Mouse (Mus musculus): Measurements from ENCODE around the gene Bag5. TPM values are rescaled to one million over a fixed set of nuclear protein-coding genes. Genes with fewer than 3 reads are reported as not detected.
"Not testable (repeated sequence)": the region's sequence is repeated elsewhere in the genome, so short reads cannot be mapped to it uniquely, and the experiment has no call there.

Bag5 gene
- polyA plus RNA-seq, 1 experiment from 2014 or later, result 45.7 TPM

DNA sequence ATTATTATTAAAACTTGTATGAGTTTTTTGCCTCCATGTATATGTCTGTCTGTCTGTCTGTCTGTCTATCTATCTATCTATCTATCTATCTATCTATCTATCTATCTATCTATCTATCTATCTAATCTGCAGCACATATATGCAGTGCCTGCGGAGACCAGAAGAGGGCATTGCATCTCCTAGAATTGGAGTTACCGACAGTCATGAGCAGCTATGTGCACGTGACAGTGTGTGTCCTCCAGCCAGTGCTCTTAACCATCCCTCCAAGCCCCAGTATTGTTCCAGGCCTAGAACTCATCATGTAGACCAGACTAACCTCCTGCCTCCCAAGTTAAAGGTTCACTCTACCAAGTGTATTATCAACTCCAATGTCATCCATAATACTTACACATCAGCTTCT lies 25.7 kb upstream of the Bag5 start:
- DNase-seq (ENCODE audit: low spot score), result peak; percentile 79
- peak; percentile 76 for TF ChIP-seq CTCF (IDR thresholded peaks at IDR 0.05; ENCODE audit: low read depth)
- Histone ChIP-seq H3K4me2 (ENCODE audit: low read length) (no peak overlapping the region), H3K27me3 (ENCODE audit: insufficient read depth, low read length) (no peaks in the 10 kb centered on the region), H3K36me3 (ENCODE audit: insufficient read depth, low read length) (no peaks in the 10 kb centered on the region), H3K9me3 (replicated peaks; ENCODE audit: low read length) (no peaks in the 10 kb centered on the region), H3K4me1 (replicated peaks; ENCODE audit: insufficient read depth, low read length) (0 out of 2 replicates have a peak, but pooled peaks cover under 1% of the 10 kb centered on the region), H3K27ac (no peak overlapping the region), H3K4me3 (replicated peaks; ENCODE audit: low read depth, low read length) (no peak overlapping the region), H3K9ac (ENCODE audit: low read depth, low read length) (no peak overlapping the region)
- ATAC-seq (replicated peaks; ENCODE audit: low FRiP score, low read depth), result no peak
- WGBS, result 13% methylated on average over 3 of the region's 3 CpGs

GRCm38 (mm10) chr12:111737370-111737769 lies 24.3 kb upstream of the Bag5 start:
- DNase-seq (ENCODE audit: low spot score), result peak; percentile 12
- 68% methylated on average over 9 of the region's 9 CpGs for WGBS

GRCm38 (mm10) chr12:111736676-111737075 lies 23.6 kb upstream of the Bag5 start:
- H3K27ac ChIP-seq; H3K4me1 ChIP-seq (replicated peaks; ENCODE audit: insufficient read depth, low read length); H3K4me2 ChIP-seq (ENCODE audit: low read length); H3K9ac ChIP-seq (ENCODE audit: low read depth, low read length); H3K36me3 ChIP-seq (ENCODE audit: insufficient read depth, low read length); H3K4me3 ChIP-seq (replicated peaks; ENCODE audit: low read depth, low read length); ATAC-seq (replicated peaks; ENCODE audit: low FRiP score, low read depth); H3K27me3 ChIP-seq (ENCODE audit: insufficient read depth, low read length); H3K9me3 ChIP-seq (replicated peaks; ENCODE audit: low read length); DNase-seq (ENCODE audit: low spot score): not testable (repeated sequence)
- 89% methylated on average over 8 of the region's 8 CpGs for WGBS

More at GRCm38 (mm10) chr12:111737370-111737769, 24.3 kb upstream of the Bag5 start:
- H3K9me3 ChIP-seq (replicated peaks; ENCODE audit: low read length), result no peaks in the 10 kb centered on the region
- no peak overlapping the region for H3K9ac ChIP-seq (ENCODE audit: low read depth, low read length)
- H3K27ac ChIP-seq, result no peak overlapping the region
- H3K36me3 ChIP-seq (ENCODE audit: insufficient read depth, low read length), result no peaks in the 10 kb centered on the region
- no peak overlapping the region for H3K4me3 ChIP-seq (replicated peaks; ENCODE audit: low read depth, low read length)
- TF ChIP-seq CTCF (IDR thresholded peaks at IDR 0.05; ENCODE audit: low read depth), result no peak
- H3K4me2 ChIP-seq (ENCODE audit: low read length), result no peak overlapping the region
- H3K4me1 ChIP-seq (replicated peaks; ENCODE audit: insufficient read depth, low read length), result no peaks in the 10 kb centered on the region
- no peaks in the 10 kb centered on the region for H3K27me3 ChIP-seq (ENCODE audit: insufficient read depth, low read length)
- ATAC-seq (replicated peaks; ENCODE audit: low FRiP score, low read depth), result no peak

DNA sequence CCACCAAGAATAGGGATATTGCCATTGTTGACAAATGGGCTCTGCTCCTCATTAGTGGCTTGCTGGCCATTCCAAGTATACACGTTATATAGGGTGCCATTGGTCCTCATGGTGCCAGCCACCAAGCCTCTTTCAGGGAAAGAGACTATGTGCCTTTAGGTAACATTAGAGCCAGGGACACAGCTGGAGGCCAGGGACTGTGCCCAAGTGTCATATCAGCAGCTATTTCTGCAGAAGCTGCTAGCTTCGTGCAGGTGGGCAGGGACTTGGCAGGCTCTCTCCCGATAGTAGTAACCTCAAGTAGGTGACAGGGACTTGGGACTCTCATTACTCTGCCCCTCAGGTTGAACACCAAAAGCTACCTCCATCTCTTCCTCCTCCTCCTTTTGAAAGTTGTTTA lies 21.9 kb upstream of the Bag5 start:
- Histone ChIP-seq H3K4me3 (replicated peaks; ENCODE audit: low read depth, low read length) (no peak overlapping the region), H3K4me2 (ENCODE audit: low read length) (no peak overlapping the region), H3K27me3 (ENCODE audit: insufficient read depth, low read length) (no peaks in the 10 kb centered on the region), H3K27ac (no peak overlapping the region), H3K4me1 (replicated peaks; ENCODE audit: insufficient read depth, low read length) (no peaks in the 10 kb centered on the region), H3K9ac (ENCODE audit: low read depth, low read length) (no peak overlapping the region), H3K9me3 (replicated peaks; ENCODE audit: low read length) (no peaks in the 10 kb centered on the region), H3K36me3 (ENCODE audit: insufficient read depth, low read length) (no peaks in the 10 kb centered on the region)
- WGBS, result 90% methylated on average over 3 of the region's 3 CpGs
- no peak for ATAC-seq (replicated peaks; ENCODE audit: low FRiP score, low read depth)
- DNase-seq (ENCODE audit: low spot score), result no peak
- TF ChIP-seq CTCF (IDR thresholded peaks at IDR 0.05; ENCODE audit: low read depth), result no peak

DNA sequence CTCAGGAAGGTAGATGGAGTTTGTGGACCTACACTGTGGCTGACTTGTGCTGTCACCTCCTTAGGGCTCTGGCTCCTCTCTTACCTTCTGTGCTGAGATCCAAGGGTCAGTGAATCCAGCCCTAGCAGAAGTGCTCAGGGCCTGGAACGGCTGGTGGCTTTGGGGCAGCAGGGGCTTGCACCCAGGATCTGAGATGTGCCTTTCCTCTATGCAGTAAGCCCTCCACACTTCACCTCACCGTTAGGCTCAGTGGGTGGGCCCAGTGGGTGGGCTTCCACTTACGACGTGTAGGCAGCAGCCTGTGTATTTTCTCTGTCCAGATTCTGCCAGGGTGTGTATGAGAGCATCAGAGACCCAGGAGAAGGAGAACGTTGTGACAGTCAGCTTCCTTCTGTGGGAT lies 19.9 kb upstream of the Bag5 start:
- Histone ChIP-seq H3K9ac (ENCODE audit: low read depth, low read length) (0 out of 2 replicates have a peak overlapping the region, but pooled peaks have one; percentile 24), H3K4me2 (ENCODE audit: low read length) (no peak overlapping the region), H3K27me3 (ENCODE audit: insufficient read depth, low read length) (no peaks in the 10 kb centered on the region), H3K4me3 (replicated peaks; ENCODE audit: low read depth, low read length) (no peak overlapping the region), H3K4me1 (replicated peaks; ENCODE audit: insufficient read depth, low read length) (no peaks in the 10 kb centered on the region), H3K36me3 (ENCODE audit: insufficient read depth, low read length) (no peaks in the 10 kb centered on the region), H3K27ac (no peak overlapping the region), H3K9me3 (replicated peaks; ENCODE audit: low read length) (no peaks in the 10 kb centered on the region)
- WGBS, result 50% methylated on average over 5 of the region's 5 CpGs
- peak; percentile 18; the same call in 1 of the 2 replicates for ATAC-seq (replicated peaks; ENCODE audit: low FRiP score, low read depth)
- no peak for TF ChIP-seq CTCF (IDR thresholded peaks at IDR 0.05; ENCODE audit: low read depth)
- no peak for DNase-seq (ENCODE audit: low spot score)

DNA sequence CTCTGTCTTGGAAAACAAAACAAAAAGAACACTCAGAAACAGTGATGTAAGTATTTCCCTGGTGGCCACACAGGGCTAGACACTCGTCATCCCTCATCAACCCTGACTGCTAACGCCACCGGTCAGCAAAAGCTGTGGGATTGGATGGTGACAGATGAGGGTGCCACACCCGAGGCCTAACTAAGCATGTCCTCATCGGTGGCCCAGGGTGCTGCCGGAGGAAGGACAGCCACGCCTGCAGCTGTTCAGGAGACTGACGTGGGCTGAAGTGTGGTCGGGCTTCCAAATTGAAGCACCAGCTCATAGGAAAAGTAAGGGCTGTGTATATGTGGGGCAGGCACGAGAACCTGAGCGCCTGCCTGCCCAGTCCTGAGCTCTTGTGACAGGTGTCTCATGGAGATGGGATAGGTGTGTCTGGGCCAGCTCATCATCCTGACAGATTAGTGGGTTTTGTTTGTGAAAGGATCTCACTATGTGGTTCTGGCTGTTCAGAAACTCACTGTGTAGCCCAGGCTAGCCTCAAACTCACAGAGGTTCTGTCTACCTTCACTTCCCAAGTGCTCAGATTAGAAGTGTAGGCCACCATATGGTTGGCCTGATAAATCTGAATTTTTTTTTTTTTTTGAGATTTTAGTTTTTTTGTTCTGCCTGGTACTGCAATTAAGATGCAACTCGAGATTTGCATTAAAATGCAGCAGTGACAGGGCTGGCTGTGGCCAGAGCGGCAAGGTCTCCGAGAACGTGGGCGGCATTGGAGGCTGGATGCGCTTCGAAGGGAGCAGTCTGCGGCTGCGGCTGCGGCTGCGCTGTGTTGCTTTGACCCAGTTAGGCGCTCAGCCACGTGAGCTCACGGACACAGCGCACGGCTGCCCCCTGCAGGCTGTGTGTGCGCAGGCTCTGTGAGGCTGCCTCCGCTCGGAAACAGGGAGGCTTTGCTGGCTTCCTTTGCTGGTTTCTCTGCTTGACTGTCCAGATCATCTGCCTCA lies 19.1 kb upstream of the Bag5 start:
- WGBS, result 30% methylated on average over 30 of the region's 30 CpGs
- ATAC-seq (replicated peaks; ENCODE audit: low FRiP score, low read depth) (peak; percentile 90), DNase-seq (ENCODE audit: low spot score) (peak; percentile 94)
- Histone ChIP-seq H3K27ac (no peak overlapping the region), H3K27me3 (ENCODE audit: insufficient read depth, low read length) (no peaks in the 10 kb centered on the region), H3K4me2 (ENCODE audit: low read length) (no peak overlapping the region), H3K36me3 (ENCODE audit: insufficient read depth, low read length) (no peaks in the 10 kb centered on the region), H3K9ac (ENCODE audit: low read depth, low read length) (no peak overlapping the region), H3K4me1 (replicated peaks; ENCODE audit: insufficient read depth, low read length) (no peaks in the 10 kb centered on the region), H3K4me3 (replicated peaks; ENCODE audit: low read depth, low read length) (no peak overlapping the region), H3K9me3 (replicated peaks; ENCODE audit: low read length) (no peaks in the 10 kb centered on the region)
- peak; percentile 98 for TF ChIP-seq CTCF (IDR thresholded peaks at IDR 0.05; ENCODE audit: low read depth)

Data from kidney, postnatal 0 days (tissue).